8 mouse cellular contexts compared by ENCODE assay signal in the genomic region with DNA sequence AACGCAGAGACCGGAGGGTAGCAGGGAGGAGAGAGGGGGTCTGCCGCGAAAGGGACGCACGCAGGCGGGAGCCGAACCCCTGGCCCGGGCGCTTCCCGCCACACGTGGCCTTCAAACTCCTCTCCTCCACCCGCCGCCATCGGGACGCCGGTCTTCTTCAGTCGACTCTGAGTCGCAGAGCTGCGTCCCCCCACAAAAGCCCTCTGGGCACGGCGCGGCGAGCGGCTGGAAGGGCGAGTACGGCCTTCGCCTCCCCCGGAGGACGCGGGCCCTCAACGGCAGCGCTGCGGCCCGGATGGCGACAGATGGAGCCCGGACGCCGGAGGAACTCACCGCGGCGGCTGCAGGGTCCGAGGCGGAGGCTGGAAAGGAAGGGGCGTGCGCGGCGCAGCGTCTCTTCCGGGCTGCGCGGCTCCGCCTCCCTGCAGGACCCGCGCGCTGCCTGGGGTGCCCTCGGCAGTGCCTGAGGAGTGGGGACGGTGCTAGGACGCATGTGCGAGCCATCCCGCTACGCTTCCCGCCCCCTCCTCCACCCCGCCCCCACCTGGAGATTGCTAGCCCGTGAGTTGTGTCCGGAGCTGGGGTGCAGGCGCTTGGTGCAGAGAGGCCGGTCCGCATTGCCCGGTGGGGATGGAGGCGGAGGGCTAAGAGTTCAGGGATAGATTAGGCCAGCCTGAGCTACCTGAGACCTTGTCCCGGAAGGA. TPM values are rescaled to one million over a fixed set of nuclear protein-coding genes. Genes with fewer than 3 reads are reported as not detected.
DNase-seq lines count a peak whose midpoint lies in the region; ATAC-seq lines count a peak whose summit lies in the region.

RPS10-NUDT3 (minus strand) TSS at position 352 of the 704 bp plus-strand sequence.

- peak within 1 kb of the TSS; percentile 88 for H3K4me3 ChIP-seq in hindbrain, embryonic 11.5 days (ENCODE audit: low read depth, low read length)

- peaks cover 15% of the 10 kb centered on the region; the same call in 1 of the 2 replicates for H3K36me3 ChIP-seq in hindbrain, embryonic 11.5 days (ENCODE audit: control insufficient read depth, insufficient read depth, low read length)

- WGBS in hindbrain, embryonic 11.5 days = under 1% methylated on average over 66 of the region's 72 CpGs

- H3K27ac ChIP-seq in hindbrain, embryonic 11.5 days (ENCODE audit: low read depth, low read length) = peak within 1 kb of the TSS; percentile 71

- peak; percentile 98 for DNase-seq in NIH3T3 (ENCODE audit: low read depth)
- DNase-seq in cerebellum, adult 9-10 months = peak; percentile 87
- peak; percentile 95 for DNase-seq in hindbrain, embryonic 11.5 days (ENCODE audit: low spot score)
- peak; percentile 88 to 89 for DNase-seq in layer of hippocampus, postnatal 36 days
- peak; percentile 90 for DNase-seq in lung, postnatal 25 days (ENCODE audit: low spot score)
- DNase-seq in retina, adult 2 months (ENCODE audit: low read depth, low spot score) = peak; percentile 87
- peak; percentile 90 for DNase-seq in thymus, postnatal 25 days

- peak within 1 kb of the TSS; percentile 92 for H3K4me2 ChIP-seq in hindbrain, embryonic 11.5 days (replicated peaks; ENCODE audit: low read depth, low read length)

- peak within 1 kb of the TSS; percentile 90 for H3K9ac ChIP-seq in hindbrain, embryonic 11.5 days (ENCODE audit: low read depth, low read length)

- ATAC-seq in frontal cortex, adult (ENCODE audit: low TSS enrichment) = peak; percentile 86
- ATAC-seq in hindbrain, embryonic 11.5 days (ENCODE audit: low FRiP score) = peak; percentile 96

- H3K9me3 ChIP-seq in hindbrain, embryonic 11.5 days (ENCODE audit: control insufficient read depth, low read length) = no peaks in the 10 kb centered on the region

- no peaks in the 10 kb centered on the region for H3K27me3 ChIP-seq in hindbrain, embryonic 11.5 days (ENCODE audit: control insufficient read depth, insufficient read depth, low read length)

- H3K4me1 ChIP-seq in hindbrain, embryonic 11.5 days (replicated peaks; ENCODE audit: control insufficient read depth, insufficient read depth, low read length) = peaks cover 10% of the 10 kb centered on the region

RNA-seq across cellular contexts. Expression of gene RPS10-NUDT3, which starts in this region (rescaled TPM):
- polyA plus RNA-seq in hindbrain, embryonic 11.5 days (2014; fragmentation: Nextera tagmentation; extraction: Ambion mirVana) = not detected in 2 replicates
- not detected for total RNA-seq in layer of hippocampus, postnatal 36 days (2021)

Comparison
In these comparisons a context has a peak if more than half of its experiments do, and no peak if none do; other contexts are left out.
1. Peak in every context shown above with its lines: DNase-seq, ATAC-seq, H3K4me3 ChIP-seq and H3K27ac ChIP-seq.
2. Peak in DNase-seq, ATAC-seq, H3K4me3 ChIP-seq, H3K27ac ChIP-seq, H3K9ac ChIP-seq and H3K4me2 ChIP-seq in hindbrain, embryonic 11.5 days; RNA of the gene not detected or under 1 TPM.
3. Peak in DNase-seq in layer of hippocampus, postnatal 36 days; RNA of the gene not detected or under 1 TPM.